Mouse (Mus musculus) MEL (cell line): ENCODE results near the gene Ndufaf7.

Experiments used
- CTCF ChIP-seq, 3 experiments: IDR thresholded peaks in 2 of 3; conservative IDR thresholded peaks in 1 of 3; 2 replicates each; pipeline ENCODE4 v1.5.1; 2011 to 2012; ENCODE audit warnings: low read length in 3 of 3, low read depth in 2 of 3, mild to moderate bottlenecking in 2 of 3, improper control_type of control experiment in 1 of 3, inconsistent platforms in 1 of 3, mixed read lengths in 1 of 3, moderate library complexity in 1 of 3; ENCODE audit not compliant: control insufficient read depth in 1 of 3, insufficient read depth in 1 of 3, poor library complexity in 1 of 3, severe bottlenecking in 1 of 3
- EP300 ChIP-seq, 2 experiments: IDR thresholded peaks; 2 replicates each; pipeline ENCODE4 v1.6.1; 2011; ENCODE audit warnings: improper control_type of control experiment in 2 of 2, low read length in 2 of 2, low read depth in 1 of 2, mild to moderate bottlenecking in 1 of 2
- HCFC1 ChIP-seq: IDR thresholded peaks from 2 replicates; pipeline ENCODE4 v1.6.1; 2012; ENCODE audit warnings: low read depth, mild to moderate bottlenecking, inconsistent platforms, low read length, improper control_type of control experiment, moderate library complexity
- NRF1 ChIP-seq: IDR thresholded peaks from 2 replicates; pipeline ENCODE4 v1.6.1; 2014; ENCODE audit warnings: low read depth, mild to moderate bottlenecking, inconsistent platforms, low read length, improper control_type of control experiment, moderate library complexity; ENCODE audit not compliant: poor library complexity, insufficient read depth, severe bottlenecking
- POLR2A ChIP-seq, 2 experiments: IDR thresholded peaks; 2 replicates each; pipeline ENCODE4 v1.6.1; 2011 to 2012; ENCODE audit warnings: low read length in 2 of 2, mild to moderate bottlenecking in 2 of 2, control low read depth in 1 of 2, improper control_type of control experiment in 1 of 2, low read depth in 1 of 2, moderate library complexity in 1 of 2; ENCODE audit not compliant: control insufficient read depth in 1 of 2, insufficient read depth in 1 of 2, poor library complexity in 1 of 2
- POLR2AphosphoS5 ChIP-seq: IDR thresholded peaks from 2 replicates; pipeline ENCODE4 v1.6.1; 2012; ENCODE audit warnings: low read depth, borderline replicate concordance, mild to moderate bottlenecking, inconsistent platforms, low read length, moderate library complexity, mixed read lengths
- USF2 ChIP-seq, 2 experiments: IDR thresholded peaks; 2 replicates each; pipeline ENCODE4 v1.6.1; 2011 to 2012; ENCODE audit warnings: improper control_type of control experiment in 2 of 2, low read length in 2 of 2, borderline replicate concordance in 1 of 2, inconsistent platforms in 1 of 2, low read depth in 1 of 2, mild to moderate bottlenecking in 1 of 2; ENCODE audit not compliant: insufficient read depth in 1 of 2

DNA sequence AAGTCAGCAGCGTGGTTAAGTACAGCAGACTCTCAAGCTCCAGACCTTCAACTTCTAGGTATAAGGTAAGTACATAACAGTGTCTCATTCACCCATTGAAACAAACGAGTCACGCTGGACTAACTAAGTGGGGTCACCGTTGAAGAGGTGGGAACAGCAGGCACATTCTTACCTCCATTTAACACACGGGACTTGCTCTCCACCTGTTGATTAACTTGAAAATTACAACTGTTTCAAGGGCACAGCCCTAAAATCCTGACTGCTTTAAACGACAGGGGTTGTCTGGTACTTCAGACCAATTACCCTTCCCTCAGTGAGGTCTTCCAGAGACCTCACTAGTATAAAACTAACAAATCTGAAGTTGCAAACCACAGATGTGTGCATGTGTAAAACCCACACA is 22.5 kb downstream of the Ndufaf7 start:
- no peak for TF ChIP-seq CTCF (IDR thresholded peaks at IDR 0.05 in 2 of 3, conservative IDR thresholded peaks at IDR 0.05 in 1 of 3; ENCODE audit: control insufficient read depth in 1 of 3, insufficient read depth in 1 of 3, low read depth in 2 of 3, low read length in 3 of 3, poor library complexity in 1 of 3, severe bottlenecking in 1 of 3)
- TF ChIP-seq POLR2A (IDR thresholded peaks at IDR 0.05; ENCODE audit: control insufficient read depth in 1 of 2, insufficient read depth in 1 of 2, low read depth in 1 of 2, low read length in 2 of 2, poor library complexity in 1 of 2) = no peak
- TF ChIP-seq POLR2AphosphoS5 = no peak
- TF ChIP-seq EP300 (IDR thresholded peaks at IDR 0.05; ENCODE audit: low read depth in 1 of 2, low read length in 2 of 2) = no peak
- no peak for TF ChIP-seq HCFC1
- TF ChIP-seq NRF1 = no peak
- no peak for TF ChIP-seq USF2 (IDR thresholded peaks at IDR 0.05; ENCODE audit: borderline replicate concordance in 1 of 2, insufficient read depth in 1 of 2, low read depth in 1 of 2, low read length in 2 of 2)
